In the genomic region with DNA sequence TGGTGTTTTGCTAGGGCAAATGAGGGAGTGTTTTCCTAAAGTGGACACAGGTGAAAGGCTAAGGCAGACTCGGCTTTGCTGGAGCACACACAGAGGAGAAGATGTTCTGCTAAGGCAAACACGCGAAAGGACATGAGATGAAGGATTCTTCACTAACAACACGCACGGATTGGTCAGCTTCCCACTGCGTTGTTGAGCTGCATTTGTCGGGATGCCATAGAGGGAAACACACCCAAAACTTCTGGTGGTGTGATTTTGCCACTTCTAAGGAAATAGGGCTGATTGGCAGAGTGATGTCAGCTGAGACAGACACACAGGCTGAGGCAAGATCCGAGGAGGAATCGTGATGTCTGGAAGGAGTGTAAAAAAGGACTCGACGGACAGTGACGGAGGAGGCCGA, we compare ENCODE assay signal across 11 mouse cellular contexts.
"Had no signal": no experiment of that assay in that cellular context is flagged by ENCODE, and none has a peak within 500 bp of the region (broad histone marks: within the 10 kb centered on the region; RNA-seq: fewer than 3 reads in every experiment).

No protein-coding gene starts in this region.

- H3K9ac ChIP-seq: limb, embryonic 13.5 days; liver, embryonic 15.5 days; lung, embryonic 15.5 days; midbrain, embryonic 12.5 days; neural tube, embryonic 13.5 days had no signal

- DNase-seq: kidney, adult 2 months; kidney, postnatal 36 days; lung, postnatal 14 days; right cerebral cortex, postnatal 14 days; thymus, postnatal 4 days had no signal

- ATAC-seq: midbrain, embryonic 16.5 days had no signal

- H3K4me3 ChIP-seq: limb, embryonic 13.5 days; liver, embryonic 15.5 days; lung, embryonic 15.5 days; midbrain, embryonic 12.5 days; neural tube, embryonic 13.5 days had no signal

- H3K27ac ChIP-seq: limb, embryonic 13.5 days; liver, embryonic 15.5 days; lung, embryonic 15.5 days; midbrain, embryonic 12.5 days; neural tube, embryonic 13.5 days had no signal

- H3K9me3 ChIP-seq: limb, embryonic 13.5 days; liver, embryonic 15.5 days; lung, embryonic 15.5 days; midbrain, embryonic 12.5 days; neural tube, embryonic 13.5 days had no signal

- H3K4me2 ChIP-seq: limb, embryonic 13.5 days; midbrain, embryonic 12.5 days; neural tube, embryonic 13.5 days had no signal

- H3K36me3 ChIP-seq: limb, embryonic 13.5 days; lung, embryonic 15.5 days; midbrain, embryonic 12.5 days; neural tube, embryonic 13.5 days had no signal
